Mouse (Mus musculus) left cerebral cortex, postnatal 25 days (tissue): Measurements from ENCODE around the gene Adipoq. TPM values are rescaled to one million over a fixed set of nuclear protein-coding genes. Genes with fewer than 3 reads are reported as not detected.
"Not testable (repeated sequence)": the region's sequence is repeated elsewhere in the genome, so short reads cannot be mapped to it uniquely, and the experiment has no call there.

Experiments
- DNase-seq, 2 experiments: peaks; one replicate each; pipeline ENCODE4 v3.0.0; 2022; ENCODE audit warnings: low spot score in 2 of 2, mixed read lengths in 1 of 2
- intact Hi-C: fragments of 180-260 bp; cut with DNase I; formaldehyde crosslinking; loops from one replicate; pipeline ENCODE4 v1.15.1; 2025
- total RNA-seq, 2 experiments: library from RNA; stranded (reverse); gene quantifications; 2 replicates each; pipeline ENCODE4 v1.2.3; 2021

Gene Adipoq
- total RNA-seq, 2 experiments from 2014 or later: not detected

GRCm38 (mm10) chr16:23154261-23154660 is 7.9 kb downstream of the Adipoq start:
- intact Hi-C loops: loop anchor here (5.0 kb wide), 1 partner anchor 798 kb away; no protein-coding TSS in a partner anchor
- no peak for DNase-seq

GRCm38 (mm10) chr16:23157013-23157412 is 10.7 kb downstream of the Adipoq start:
- intact Hi-C loops: no loop called here

DNA sequence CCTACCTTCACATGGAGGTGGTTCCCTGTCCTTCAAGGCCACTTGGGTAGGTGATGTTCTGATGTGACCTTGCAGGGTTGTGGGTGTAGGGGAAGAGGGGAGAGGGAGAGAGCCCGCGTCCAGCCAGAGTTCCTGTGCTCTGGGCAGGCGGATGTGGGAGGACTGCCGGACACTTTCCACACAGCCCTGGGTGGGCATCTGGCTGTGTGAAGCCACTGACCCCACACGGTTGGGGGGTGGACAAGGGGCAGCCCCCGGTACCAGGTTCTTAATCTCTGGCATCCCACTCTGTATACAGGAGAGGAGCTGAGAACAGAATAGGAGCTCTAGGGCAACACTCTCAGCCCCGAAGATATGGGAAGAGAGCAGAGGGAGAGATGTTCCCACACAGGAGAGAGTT is 12.0 kb downstream of the Adipoq start:
- DNase-seq: no peak
- intact Hi-C loops: no loop called here

More at GRCm38 (mm10) chr16:23157013-23157412, 10.7 kb downstream of the Adipoq start:
- DNase-seq: no peak

DNA sequence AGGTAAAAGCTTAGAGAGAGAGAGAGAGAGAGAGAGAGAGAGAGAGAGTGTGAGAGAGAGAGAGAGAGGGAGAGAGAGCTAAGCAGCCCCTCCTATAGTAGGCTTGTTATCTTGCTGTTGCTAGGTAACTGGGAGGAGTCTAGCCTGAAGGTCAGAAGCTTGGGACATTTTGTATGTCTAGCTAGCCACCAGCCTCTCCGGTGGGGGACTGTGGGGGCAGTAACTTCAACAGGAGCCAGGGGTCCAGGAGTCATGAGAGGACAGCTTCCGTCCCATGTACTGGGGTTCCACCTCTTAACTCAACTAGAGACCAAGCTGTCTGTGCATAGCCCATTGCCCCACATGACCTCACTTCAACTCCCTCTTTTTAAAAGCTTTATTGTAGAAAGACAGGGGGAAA is 12.6 kb downstream of the Adipoq start:
- intact Hi-C loops: no loop called here
- DNase-seq: no peak

- no peak for DNase-seq
- intact Hi-C loops: loop anchor here (10.0 kb wide), 1 partner anchor 755 kb away; no protein-coding TSS in a partner anchor
These were observed 13.4 kb downstream of the Adipoq start for GRCm38 (mm10) chr16:23159749-23160148.

DNA sequence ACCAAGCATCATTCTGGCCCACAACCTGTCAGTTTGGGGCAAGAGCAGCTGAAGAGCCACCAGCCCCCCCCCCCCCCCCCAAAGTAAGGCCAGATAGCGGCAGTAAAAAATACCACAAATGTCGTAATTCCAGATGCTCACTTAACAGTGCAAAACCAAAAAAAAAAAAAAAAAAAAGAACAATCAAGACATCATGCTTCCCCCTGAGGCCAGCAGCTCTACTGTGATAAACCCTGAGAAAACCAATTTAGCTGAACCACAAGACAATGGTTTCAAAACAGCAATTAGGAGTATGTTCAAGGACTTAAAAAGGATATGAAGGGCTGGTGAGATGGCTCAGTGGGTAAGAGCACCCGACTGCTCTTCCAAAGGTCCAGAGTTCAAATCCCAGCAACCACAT is 15.8 kb downstream of the Adipoq start:
- intact Hi-C loops: loop anchor here (10.0 kb wide), 1 partner anchor 753 kb away; no protein-coding TSS in a partner anchor
- DNase-seq: no peak

GRCm38 (mm10) chr16:23164443-23164842 is 18.1 kb downstream of the Adipoq start:
- DNase-seq: no peak
- intact Hi-C loops: loop anchor here (10.0 kb wide), 1 partner anchor 750 kb away; no protein-coding TSS in a partner anchor

GRCm38 (mm10) chr16:23165441-23165840 is 19.1 kb downstream of the Adipoq start:
- intact Hi-C loops: loop anchor here (10.0 kb wide), 1 partner anchor 749 kb away; no protein-coding TSS in a partner anchor
- DNase-seq: no peak

- DNase-seq: no peak
- intact Hi-C loops: loop anchor here (10.0 kb wide), 1 partner anchor 748 kb away; no protein-coding TSS in a partner anchor
These were observed 20.3 kb downstream of the Adipoq start for GRCm38 (mm10) chr16:23166646-23167045.

DNA sequence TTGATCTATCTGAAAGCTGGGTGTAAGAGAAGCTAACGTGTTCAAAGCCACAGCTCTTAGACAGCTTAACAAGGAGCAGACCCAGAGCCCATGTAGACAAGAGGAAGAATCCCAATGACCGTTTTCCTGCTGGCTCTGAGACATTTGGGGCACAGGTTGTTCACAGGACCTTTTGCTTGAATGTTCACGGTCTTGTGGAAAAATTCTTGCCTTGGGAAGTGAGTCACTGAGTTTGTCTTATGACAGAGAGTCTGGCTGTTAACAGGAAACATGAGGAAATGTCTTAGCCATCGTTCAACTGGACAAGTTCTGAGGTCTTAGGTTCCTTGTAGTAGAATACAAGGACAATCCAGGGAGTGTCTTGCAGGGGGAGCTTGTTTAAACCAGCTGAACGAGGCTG is 20.7 kb downstream of the Adipoq start:
- intact Hi-C loops: loop anchor here (10.0 kb wide), 1 partner anchor 748 kb away; no protein-coding TSS in a partner anchor
- DNase-seq: no peak

DNA sequence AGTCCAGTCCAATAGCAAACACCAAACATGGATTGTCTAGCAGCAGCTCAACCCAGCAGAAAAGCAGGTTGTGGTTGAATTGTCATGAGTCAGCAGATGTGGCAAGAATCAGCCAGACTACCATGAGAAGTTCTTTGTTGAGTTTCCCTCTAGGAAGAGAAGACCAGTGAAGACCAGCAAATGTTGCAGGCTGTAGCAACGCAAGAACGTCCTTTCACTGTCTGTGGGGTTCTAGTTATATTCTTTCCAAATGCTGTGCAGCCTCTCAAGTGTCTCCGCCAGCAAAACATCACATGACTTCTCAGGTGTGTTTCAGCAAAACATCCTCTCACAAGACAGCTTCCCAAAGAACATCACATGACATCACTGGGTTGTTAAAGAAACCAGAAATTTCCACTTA is 24.5 kb downstream of the Adipoq start:
- DNase-seq: no peak
- intact Hi-C loops: no loop called here

DNA sequence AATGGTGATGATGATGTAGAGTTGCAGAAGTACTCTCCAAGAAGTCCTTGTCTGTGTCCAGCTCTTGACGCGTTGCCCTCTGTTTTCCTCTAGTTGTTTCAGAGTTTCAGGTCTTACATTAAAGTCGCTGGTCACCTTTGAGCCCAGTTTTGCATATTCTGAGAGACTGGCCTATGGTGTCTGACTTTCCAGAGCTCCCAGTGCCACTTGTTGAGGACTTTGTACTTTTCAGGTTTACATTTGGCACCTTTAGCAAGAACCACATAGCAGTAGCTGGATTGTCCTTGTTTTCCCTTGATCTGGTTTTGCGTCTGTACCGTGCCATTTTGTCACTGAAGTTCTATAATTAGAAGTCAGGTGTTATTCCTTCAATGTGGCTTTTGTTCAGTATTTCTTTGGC is 27.6 kb downstream of the Adipoq start:
- DNase-seq: no peak
- intact Hi-C loops: no loop called here

GRCm38 (mm10) chr16:23174855-23175254 is 28.5 kb downstream of the Adipoq start:
- no peak for DNase-seq
- intact Hi-C loops: no loop called here

GRCm38 (mm10) chr16:23175956-23176355 is 29.6 kb downstream of the Adipoq start:
- no peak for DNase-seq
- intact Hi-C loops: no loop called here

- intact Hi-C loops: no loop called here
- no peak for DNase-seq
These were observed 31.5 kb downstream of the Adipoq start for GRCm38 (mm10) chr16:23177856-23178255.

- no peak for DNase-seq
- intact Hi-C loops: no loop called here
These were observed 32.5 kb downstream of the Adipoq start for GRCm38 (mm10) chr16:23178796-23179195.

- intact Hi-C loops, DNase-seq: not testable (repeated sequence)
These were observed 33.1 kb downstream of the Adipoq start for GRCm38 (mm10) chr16:23179436-23179835.

DNA sequence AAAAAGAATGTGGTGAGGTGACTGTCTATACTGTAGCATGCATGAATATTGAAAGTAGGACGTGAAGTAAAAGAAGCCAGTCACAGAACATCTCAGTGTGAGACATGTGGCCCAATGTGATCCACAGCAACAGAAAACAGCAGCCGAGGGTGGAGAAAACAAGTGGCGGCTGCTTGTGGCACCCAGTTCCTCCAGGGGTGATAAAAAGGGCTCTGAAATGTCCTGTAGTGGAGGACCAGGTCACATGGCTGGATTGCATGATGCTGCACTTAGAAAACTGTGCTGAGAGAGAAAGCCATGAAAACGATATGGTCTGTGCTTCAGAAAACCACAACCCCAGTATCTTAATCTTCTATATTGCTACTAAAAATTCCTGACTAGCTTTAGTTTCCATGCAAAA is 34.7 kb downstream of the Adipoq start:
- no peak for DNase-seq
- intact Hi-C loops: no loop called here

GRCm38 (mm10) chr16:23181487-23181886 is 35.2 kb downstream of the Adipoq start:
- intact Hi-C loops: no loop called here
- DNase-seq: no peak

DNA sequence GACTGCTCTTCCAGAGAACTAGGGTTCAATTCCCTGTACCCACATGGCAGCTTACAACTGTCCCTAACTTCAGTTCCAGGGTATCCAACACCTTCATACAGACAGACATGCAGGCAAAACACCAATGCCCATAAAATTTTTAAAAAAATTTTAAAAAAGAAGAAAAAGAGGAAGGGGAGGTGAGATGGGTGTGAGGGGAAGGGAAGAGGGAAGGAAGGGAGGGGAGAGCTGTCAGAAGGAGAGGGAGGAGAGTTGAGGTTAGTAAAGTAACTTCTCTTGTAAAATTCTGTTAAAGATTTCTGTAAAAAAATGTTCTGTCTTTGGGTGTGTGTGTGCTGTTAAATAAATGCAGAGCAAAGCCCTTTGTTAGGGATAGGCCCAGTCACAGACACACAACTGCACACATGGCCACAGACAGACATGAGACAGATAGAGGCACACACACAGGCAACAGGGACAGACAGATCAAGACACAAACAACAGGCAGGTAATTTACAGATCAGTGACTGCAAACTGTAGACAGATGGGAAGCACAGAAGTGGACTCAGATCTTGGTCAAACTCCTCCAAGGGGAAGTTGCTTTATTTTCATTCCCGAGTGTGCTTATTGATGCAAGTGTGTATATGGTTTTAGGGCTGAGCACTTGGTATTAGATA is 35.7 kb downstream of the Adipoq start:
- DNase-seq: no peak
- intact Hi-C loops: no loop called here

GRCm38 (mm10) chr16:23185824-23186223 is 39.5 kb downstream of the Adipoq start:
- DNase-seq: no peak
- intact Hi-C loops: no loop called here
